Mouse (Mus musculus) inflammation-experienced regulatory T-cells, adult 16 weeks (primary cell): ENCODE measurements around the gene Vsig2. TPM values are rescaled to one million over a fixed set of nuclear protein-coding genes. Genes with fewer than 3 reads are reported as not detected.

Source experiments
- polyA plus RNA-seq: library from polyadenylated mRNA; unstranded; fragments of 100-300 nt; shearing (Covaris generic); gene quantifications from one replicate; pipeline ENCODE4 v1.2.1, GENCODE M21; 2017

The Vsig2 gene
- polyA plus RNA-seq, result not detected

DNA sequence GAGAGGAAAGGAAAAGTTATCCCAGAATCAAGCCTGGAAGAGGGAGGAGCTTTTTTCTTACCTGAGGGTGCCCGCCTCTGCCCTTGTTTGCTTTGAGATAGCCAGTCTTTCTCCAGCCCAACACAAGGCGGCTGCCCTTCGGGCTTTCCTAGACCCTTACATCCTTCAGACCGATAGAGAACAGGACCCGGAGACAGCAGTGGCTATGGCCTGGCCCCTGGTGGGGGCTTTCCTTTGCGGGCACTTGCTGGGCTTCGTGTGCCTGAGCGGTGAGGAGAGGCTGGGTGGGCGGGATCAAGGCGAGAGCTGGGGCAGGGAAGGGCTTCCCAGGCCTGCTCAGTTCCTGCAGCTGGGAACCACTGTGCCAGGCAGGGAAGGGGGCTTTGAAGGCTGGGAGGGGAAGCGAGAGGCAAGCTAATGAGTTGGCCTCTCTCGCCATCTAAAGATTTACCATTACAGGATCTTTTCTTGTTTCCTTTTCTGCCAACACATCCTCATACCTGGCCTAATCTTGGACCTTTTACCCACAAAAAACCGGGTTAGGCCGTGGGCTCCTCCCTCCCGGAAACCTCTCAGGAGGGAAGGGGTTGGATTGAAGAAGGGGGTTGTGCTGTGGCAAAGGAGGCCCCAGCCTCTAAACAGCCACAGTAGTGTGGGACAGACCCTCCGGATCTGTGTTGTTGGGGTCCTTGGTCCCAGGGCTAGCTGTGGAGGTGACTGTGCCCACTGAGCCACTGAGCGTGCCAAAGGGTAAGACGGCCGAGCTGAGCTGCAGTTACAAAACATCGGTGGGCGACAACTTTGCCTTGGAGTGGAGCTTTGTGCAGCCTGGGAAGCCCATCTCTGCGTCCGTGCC is at the start of gene Vsig2:
Vsig2 (plus strand) TSS at position 86 of the 856 bp plus-strand sequence.

GRCm38 (mm10) chr9:37527396-37528224 is 11.4 kb upstream of the Vsig2 start, which contains the start of gene Esam:
Gene Esam, plus strand, starts transcription at chr9:37528078.

GRCm38 (mm10) chr9:37552536-37553293 is 13.7 kb downstream of the Vsig2 start, which contains the start of gene Nrgn:
Gene Nrgn, minus strand, starts transcription at chr9:37552904.

GRCm38 (mm10) chr9:37554838-37555748 is 16.0 kb downstream of the Vsig2 start, which contains the start of gene Siae:
Gene Siae, plus strand, starts transcription at chr9:37555698.

Other genes with a start within 250 kb of the Vsig2 start
- gene Ccdc15, start 190.8 kb upstream of the Vsig2 start, polyA plus RNA-seq, result 10.3 TPM
- gene Hepacam, start 171.9 kb upstream of the Vsig2 start, polyA plus RNA-seq, result not detected
- gene Robo4, start 137.4 kb upstream of the Vsig2 start, polyA plus RNA-seq, result not detected
- not detected for gene Robo3, start 106.0 kb upstream of the Vsig2 start, polyA plus RNA-seq
- gene Msantd2, start 49.9 kb upstream of the Vsig2 start, polyA plus RNA-seq, result 7.8 TPM
- gene Esam, start 11.2 kb upstream of the Vsig2 start, polyA plus RNA-seq, result not detected
- 5.1 TPM for gene Nrgn, start 13.6 kb downstream of the Vsig2 start, polyA plus RNA-seq
- 28.9 TPM for gene Siae, start 16.4 kb downstream of the Vsig2 start, polyA plus RNA-seq
- not detected for gene Spa17, start 74.5 kb downstream of the Vsig2 start, polyA plus RNA-seq
- 168 TPM for gene Tbrg1, start 118.1 kb downstream of the Vsig2 start, polyA plus RNA-seq
- gene Panx3, start 130.0 kb downstream of the Vsig2 start, polyA plus RNA-seq, result not detected
- not detected for gene Olfr160, start 177.0 kb downstream of the Vsig2 start, polyA plus RNA-seq
- gene Olfr874, start 205.9 kb downstream of the Vsig2 start, polyA plus RNA-seq, result not detected
- not detected for gene Olfr875, start 232.6 kb downstream of the Vsig2 start, polyA plus RNA-seq